Mouse (Mus musculus) urinary bladder, postnatal 4 days (tissue): ENCODE results near the gene Itga5.

Source experiments
- DNase-seq, 2 experiments: peaks; one replicate each; pipeline ENCODE4 v3.0.0; 2021 to 2022; ENCODE audit warnings: low spot score in 2 of 2

Itga5 gene

DNA sequence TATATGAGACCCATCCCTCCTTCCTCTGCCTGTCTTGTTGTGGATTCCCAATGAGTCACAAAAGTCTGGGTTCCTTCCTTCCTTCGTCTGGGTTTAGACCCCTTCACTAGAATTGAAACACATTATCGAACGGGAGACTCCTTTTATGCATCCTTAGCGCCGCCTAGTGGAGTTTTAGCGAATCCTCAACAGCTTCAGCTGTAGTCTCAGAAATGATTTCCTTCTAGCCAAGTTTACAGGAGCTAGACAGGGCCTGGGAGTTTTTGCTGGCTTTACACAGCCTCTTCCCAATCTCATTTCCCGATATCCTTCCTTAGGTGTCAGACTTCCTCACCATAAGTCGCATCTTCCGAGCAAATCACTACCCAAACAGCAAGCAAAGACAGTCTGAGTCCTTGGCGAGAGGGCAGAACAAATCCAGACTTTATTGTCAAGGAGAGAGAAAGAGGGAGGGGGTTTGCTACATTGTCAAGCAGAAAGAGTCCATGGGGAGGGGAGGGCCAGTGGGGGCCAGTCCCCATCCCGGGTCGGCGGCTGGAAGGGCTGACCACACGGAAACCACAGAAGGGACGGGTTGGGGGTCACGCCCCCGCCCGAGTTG lies 53.0 kb downstream of the Itga5 start:
- no peak for DNase-seq

DNA sequence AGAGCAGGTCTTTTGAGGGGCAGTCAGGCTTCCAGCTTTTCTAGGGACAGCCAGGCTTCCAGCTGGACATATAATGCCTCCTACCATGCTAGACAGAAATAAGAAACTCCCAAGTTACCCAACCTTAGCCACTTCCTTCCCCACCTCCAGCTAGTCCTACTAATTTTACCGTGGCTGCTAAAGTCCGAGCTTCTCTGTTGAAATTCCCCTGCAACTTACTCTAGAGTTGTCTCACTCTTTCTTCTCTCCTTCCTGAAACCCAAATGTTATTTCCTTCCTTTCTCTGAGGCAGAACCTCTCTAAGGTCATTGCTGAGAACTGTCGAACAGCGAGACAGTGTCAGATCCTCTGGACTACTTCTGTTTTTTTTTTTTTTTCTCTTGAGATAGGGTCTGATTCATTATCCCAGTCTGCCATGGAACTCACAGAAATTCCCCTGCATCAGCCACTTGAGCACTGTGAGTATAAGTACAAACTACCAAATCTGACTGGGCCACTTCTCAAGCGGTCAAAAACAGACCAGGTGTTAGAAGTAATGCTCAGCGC lies 56.1 kb downstream of the Itga5 start, which contains the start of gene Gpr84:
Gene Gpr84 (minus strand): TSS at position 248 of the 546 bp plus-strand sequence.
- no peak for DNase-seq

DNA sequence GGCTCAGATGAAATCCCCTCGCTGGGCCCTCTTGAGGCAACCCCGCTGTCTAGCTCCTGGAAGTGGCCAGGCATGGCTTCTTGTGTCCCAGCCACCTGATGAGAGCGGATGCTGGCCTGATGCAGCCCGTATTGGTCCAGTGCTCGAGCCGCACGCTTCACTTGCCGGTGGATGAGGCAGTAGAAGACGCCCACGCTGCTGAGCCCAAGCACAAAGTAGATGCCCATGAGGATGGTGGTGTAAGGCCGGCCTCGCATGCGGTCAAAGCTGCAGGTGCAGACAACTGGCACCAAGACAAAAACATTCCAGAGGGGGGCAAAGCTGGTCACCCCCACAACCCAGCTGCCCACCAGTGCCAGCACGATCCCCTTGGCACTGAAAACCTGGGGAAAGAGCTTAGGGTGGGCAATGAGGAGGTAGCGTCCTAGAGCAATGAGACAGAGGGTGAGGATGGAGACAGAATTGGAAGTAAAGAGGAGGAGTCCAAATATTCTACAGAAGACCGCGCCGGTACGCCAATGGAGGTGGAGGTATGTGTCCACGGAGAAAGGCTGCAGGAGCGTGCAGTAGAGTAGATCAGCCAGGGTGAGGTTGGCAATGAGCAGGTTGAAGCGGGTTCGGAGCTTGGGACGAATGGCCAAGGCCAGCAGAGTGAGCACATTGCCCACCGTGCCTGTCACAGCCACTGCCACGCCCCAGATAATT lies 57.5 kb downstream of the Itga5 start:
- no peak for DNase-seq

DNA sequence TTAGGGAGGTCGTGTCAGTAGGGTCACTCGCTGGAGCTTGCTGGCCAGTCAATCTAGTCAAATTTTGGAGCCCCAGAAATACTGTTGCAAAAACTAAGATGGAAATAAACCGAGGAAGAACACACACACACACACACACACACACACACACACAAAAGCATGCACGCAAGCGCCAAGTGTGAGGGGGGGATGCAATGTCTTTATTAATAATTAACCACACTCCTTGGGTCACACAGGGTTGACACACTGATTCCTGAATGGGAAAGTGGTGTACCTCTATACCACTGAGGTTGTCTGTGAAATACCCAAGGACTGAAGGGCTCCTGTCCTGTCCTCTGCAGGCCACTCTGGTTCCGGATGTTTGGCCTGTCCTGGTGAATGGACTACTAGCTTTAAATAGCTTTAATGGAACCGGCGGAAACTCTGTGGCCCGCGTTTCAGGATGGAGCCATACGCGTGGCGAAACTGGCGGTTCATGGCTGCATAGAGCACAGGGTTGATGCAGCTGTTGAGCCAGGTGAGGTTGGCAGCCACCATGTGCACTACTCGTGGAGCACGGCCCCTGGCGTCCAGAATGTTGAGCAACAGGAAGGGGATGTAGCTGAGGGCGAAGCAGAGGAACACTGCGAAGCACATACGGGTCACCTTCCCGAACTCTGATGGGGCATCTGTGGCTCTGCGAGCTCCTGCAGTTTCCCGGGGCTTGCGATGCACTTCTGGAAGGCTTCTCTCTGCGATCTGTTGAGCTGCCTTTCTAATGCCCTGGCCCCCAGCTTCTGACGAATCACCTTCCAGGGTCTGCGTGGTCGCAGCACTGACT lies 58.3 kb downstream of the Itga5 start:
- DNase-seq = no peak

DNA sequence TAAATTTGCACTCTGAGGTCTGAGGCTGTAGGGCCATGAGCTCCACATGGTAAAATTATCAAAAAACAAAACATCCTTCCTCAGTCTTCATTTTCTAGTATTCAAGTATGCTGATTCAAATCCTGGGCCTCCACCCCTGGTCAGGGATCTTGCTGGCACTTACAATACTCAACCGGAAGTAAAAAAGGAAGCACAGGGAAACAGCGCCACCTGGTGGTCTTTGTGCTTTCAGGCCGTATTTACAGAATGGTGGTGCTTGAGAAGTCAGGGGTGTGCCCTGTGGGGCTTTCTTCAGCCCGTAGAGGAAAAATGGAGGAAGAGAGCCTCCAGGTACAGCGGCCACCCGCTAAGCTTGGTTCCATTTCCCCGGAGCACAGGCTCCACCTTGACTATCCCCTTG lies 59.4 kb downstream of the Itga5 start:
- DNase-seq = peak; percentile 84 to 94

DNA sequence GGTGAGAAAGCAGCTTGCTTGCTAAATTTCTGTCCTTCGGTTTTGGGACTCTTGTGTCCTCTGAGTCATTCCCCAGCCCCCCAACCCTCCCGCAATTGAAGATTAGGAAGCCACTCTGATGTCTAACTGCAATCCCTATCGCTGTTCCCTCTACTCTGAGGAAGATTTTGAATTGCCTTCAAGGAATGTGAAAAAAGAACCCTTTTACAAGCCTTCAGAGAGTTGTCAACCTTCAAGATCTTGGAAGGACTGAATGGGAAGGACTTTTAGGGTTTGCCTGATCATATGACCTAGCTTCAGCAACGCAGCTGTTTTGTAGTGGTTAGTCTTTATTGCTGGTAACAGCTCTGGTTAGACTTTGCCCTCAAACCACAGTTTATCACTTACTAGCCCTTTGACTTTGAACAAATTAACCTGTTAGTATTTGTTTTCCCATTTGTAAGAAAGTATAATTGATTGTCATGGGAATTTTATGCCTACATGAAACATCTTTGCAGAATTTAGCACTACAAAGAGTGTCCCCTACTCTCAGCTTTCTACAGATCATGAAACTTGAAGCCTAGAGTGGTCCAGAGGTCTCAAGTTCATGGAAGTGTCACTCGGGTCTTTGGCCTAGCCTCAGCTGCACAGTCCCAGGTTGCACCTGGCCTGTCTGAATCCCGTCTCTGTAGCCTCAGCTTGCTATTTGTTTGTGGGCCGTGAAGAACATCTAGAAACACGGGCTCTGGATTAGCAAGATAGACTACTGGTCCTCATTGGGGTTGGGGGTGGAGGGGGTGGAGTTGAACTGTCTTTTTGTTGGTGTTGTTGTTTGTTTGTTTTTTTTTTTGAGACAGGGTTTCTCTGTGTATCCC lies 60.5 kb downstream of the Itga5 start:
- DNase-seq = no peak

DNA sequence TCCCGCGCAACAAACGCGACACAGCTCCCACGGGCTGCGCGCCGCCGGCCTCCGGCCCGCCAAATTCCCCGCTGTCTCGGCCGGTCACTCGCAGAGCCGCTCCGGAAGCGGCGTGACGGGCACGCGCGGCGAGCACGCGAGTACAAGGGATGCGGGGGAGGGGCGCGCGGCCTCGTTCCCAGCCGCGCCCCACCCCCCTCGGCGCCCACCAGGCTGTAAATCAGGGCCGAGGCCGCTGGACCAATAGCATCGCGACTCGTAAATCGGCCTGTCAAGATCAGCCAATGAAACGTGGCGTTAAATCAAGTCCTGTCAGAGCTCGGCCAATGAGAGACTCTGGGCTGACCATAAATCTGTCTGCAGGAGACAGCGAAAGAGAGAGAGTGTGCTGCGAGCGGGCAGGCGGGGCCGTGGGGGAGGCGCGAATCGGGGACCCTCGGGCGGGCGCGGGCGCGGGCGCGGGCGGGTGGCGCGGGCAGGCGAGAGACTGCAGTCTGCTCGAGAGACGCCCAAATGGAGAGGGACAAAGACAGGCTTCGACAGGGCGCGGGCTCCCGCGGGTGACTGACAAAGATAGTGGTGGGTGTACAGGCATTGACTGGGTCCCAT lies 61.4 kb downstream of the Itga5 start:
- DNase-seq = peak; percentile 93 to 94

DNA sequence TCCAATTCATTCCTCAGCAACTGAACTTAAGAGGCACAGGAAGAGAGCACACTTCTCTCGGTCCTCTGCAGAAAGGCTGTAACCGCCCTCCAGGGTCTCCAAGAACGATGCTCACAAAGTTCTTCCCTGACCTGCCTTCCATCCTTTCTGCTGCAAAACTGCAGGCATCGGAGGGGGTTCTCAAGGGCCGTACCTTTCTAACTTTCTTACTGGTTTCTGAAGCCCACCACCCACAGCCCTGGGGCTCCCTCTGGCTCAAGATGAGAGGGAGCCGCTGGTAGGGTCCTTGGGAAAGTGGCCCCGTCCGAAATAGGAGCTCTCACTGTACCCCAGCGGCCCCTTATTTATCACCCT lies 62.0 kb downstream of the Itga5 start:
- no peak for DNase-seq

DNA sequence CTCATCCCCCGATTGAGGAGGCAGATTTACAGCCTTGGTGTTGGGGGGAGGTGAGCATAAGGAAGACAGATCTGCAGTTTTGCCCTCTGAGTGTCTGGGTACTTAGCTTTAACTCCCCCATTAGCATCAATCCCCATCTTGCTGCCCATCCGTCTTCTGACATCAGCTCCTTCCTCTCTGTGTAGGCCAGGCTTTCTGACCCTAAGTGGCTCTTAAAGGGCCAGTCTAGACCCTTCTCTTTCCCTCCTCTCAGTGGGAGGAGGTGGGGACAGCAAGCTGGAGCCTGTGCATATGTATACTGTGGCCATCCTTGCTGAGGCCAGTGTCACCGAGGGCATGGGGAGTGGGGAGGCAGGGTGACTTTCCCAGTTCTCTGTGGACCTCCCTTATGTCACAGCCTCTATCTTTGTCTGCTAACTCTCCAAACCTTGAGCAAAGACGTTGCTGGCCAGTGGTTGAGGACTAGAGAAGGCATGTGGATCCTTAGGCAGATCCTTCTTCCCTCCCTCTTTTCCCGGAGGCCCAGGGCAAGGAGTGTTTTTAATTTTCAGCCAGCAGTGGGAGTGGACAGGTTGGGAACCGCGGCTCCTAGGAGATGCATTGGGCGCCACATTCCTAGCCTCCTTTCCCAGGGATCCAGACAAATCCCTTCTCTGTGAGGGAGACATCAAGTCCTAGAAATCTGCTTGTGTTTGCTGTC lies 62.5 kb downstream of the Itga5 start:
- DNase-seq = peak in 1 of 2 experiments; percentile 38

DNA sequence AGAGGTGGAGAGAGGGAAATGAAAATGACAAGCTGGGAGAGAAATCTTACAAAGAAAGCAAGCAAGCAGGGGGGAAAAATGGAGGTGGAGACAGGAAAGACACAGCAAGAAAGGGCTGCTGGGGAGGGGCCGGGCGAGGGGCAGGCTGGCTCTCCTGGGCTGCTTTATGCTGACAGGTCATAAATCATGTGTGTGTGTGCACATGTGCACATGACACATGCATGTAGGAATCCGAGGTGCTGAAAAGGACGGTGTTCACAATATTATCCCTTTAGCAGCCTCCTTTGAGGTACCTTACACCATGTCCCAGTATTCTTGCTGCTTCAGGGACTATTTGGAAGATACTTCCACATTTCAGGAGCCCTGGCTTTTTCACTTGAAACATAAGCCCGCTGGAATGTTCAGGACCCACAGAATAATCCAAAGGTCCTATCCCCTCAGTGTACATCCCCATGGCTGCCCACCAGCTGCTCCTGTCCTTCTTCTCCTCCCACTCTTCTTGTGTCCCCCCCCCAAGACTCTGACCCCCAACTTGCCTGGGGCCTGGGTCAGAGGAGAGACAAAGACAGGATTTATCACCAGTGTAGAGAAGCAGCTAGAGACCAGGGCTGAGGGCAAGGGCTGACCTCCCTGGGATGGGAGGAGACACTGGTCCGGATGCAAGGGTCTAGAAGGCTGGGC lies 64.1 kb downstream of the Itga5 start:
- DNase-seq = no peak

DNA sequence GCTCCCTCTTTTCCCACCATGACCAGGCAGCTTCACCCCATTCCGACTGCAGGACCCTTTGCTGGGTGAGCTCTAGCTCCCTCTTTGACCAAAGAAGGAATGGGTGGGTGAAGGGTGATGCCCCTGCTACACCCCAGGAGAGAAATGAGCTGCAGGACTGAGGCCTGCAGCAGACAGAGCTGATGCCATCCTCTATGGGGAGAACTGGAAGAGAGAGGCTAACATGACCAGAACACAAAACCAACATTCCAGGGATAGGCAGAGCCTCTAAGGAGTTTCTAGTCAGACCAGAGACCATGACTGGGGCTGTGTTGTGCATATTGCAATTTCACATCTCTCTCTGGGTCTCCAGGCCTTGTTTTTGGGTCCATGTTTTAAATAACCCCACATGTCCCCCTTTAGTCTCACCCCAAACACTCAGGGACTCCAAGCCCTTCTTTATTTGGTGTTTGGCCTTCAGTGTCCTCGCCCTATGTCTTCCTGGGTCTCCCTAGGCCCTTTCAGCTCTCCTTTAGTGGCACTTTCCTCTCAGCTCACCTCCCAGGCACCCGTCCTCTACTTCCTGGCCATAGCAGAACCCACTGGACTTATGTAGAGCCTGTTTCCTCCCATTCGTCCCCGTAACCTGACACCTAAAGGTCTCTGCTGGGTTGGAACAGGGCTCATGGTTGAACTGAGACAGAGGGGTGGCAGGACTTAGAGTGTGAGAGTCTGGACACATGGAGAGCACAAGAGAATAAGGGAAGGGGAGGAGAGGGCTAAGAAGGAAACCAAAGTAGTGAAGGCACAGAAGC lies 64.8 kb downstream of the Itga5 start:
- no peak for DNase-seq

DNA sequence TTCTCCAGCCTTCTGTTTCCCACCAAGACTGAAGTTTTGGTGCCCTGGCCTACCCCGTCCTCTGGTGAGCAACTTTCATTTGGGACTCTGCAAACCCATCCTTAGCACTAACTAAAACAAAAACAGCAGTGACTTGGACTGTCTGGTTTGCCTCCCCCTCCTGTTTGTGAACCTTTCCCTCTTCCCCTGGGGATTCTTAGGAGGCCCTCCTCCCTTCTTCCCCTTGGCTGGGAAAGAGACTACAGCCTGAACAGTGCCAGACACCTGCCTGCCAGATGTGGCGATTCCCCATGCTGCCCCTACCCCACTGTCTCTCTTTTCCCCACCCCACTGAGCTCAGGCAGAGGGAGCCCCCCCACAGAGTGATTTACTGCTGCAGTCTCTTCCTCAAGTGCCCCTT lies 65.5 kb downstream of the Itga5 start:
- DNase-seq = peak in 1 of 2 experiments; percentile 35

DNA sequence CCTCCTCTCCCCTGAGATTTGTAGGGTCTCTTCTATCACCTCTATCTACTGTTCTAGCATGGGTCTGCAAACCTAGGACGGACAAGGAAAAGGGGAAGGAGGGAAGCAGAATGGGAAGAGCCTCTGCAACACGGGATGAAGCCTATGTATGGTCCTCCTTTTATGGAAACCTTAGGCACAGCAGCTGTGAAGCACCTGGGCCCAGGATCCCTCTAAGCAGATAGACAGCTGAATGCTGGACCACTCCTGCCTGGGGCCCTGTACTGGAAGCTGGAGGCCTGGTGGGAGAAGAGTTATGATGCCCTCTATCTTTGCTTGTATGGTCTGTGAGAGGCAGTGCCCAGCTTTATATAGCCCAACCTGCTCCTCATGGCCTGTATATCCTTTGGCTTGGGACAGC lies 66.0 kb downstream of the Itga5 start:
- DNase-seq = no peak

DNA sequence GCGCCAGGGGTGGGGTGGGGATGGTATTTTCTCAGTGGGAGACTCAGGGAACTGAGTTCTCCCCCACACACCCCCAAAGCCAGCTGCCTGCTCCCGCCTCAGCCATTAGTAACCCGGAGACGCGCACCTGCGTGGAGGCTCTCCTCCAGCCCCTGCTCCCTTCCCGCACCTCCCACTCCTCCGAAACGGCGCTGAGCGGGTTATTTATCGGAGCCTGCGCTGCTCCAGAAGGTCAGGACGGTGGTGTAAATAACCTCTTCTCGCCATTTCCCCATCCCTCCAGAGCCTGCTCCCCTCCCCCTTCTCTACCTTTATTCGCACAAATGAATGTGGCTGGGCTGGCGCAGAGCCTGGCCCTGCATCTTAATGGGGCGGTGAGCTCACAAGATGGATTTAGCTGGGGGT lies 66.5 kb downstream of the Itga5 start:
- no peak for DNase-seq

DNA sequence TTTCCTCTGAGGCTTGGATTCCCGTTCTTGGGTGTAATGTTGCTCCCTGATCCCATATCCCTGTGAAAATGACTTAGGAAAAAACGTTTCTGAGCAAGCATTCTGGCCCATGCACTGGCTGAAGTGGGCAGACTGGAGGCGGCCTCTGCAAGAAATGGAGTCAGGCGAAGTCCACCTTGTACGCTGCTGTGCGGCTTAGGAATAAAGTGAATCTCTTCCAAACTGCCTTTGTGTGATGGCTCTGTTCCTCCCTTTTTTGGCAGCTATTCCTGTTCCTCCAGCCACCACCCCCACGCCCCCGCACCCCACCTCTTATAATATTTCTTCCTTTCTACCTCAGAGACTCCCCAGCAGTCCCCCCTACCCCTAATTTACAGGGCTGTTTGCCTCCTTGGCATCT lies 66.9 kb downstream of the Itga5 start:
- no peak for DNase-seq

DNA sequence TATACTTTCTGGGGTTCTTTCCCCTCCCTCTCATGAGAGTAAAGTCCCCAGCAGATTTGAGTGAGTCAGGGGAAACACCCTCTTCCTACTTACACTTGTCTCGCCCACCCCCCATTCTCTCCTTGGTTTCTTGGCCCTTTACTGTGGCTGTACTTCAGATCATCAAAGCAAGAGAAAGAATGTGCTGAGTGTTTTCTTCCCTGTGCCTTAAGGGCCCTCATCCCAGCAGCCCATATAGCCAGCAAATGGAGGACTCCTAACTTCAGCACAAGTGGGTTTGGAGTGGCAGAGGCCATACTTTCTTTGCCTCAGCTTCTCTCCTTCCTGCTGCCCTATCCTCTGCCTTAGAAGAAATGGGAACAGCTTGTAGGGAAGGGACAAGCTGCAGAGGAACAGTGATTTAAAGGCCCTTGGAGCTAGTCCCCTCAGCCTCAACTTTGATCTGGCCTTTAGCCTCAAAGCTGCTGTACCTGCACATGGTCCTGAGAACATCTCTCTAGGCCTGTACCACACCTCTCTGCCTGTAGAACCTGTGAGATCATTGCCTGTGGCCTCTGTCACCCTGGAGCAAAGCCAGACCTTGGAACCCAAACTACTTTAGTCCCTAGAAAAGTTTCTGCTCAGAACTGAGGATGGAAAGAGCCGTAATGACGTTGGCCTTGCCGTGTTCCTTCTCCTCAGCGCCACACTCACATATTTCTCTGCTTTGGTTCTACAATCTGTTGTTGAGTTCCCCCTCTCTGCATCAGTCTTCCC lies 67.5 kb downstream of the Itga5 start:
- DNase-seq = no peak

DNA sequence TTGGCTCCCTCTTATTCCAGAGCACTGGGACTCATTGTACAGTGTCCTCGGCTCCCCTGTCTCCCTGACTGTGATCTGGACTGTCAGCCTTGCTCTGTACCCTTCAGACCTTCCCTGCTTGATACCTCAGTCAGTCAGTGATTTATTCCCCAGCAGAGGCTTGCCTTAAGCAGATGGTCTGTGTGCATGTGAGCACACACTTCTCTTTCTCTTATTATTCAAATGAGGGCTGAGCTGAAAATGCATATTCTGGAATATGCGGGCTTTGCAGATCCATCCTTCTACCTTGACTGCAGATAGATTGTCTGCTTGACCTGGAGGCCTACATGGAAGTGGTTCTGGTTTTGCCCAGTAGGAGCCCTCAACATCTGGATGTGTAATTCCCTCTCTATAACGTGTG lies 68.5 kb downstream of the Itga5 start:
- no peak for DNase-seq

DNA sequence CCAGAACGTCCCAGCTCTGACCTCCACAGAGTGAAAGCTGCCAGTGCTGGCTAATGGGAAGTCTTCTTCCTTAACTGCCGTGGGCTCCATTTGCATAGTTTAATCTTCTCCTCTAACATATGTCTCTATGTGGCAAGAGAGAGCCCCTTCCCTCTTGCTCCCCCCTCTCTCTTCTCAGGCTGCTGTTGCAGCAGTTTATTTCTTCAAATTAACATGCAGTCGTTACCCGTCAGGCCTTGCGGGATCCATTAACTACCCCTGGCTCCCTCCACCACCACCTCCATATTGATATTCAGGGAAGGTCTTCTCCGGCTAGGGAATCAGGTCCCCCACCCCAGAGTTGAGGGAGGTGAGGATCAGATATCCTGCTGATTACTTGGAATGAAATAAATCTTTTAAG lies 69.2 kb downstream of the Itga5 start:
- DNase-seq = no peak
